Mouse (Mus musculus) embryonic facial prominence, embryonic 15.5 days (tissue): ENCODE data around the gene Ccdc96. TPM values are rescaled to one million over a fixed set of nuclear protein-coding genes. Genes with fewer than 3 reads are reported as not detected.

Experiments
- ATAC-seq: fragments of 200-750 bp; cut with Nextera tagmentation; 2 replicates; pipeline ENCODE4 v1.8.0; 2017; ENCODE audit warnings: low read depth, moderate TSS enrichment; ENCODE audit not compliant: insufficient number of reproducible peaks, low FRiP score, low TSS enrichment
- H3K27ac ChIP-seq: fragments of 300-500 bp; sonication (generic); replicated peaks from 2 replicates; pipeline ENCODE4 v1.5.1; 2015; ENCODE audit warnings: mild to moderate bottlenecking, inconsistent platforms
- H3K27me3 ChIP-seq: fragments of 300-500 bp; sonication (generic); 2 replicates; pipeline ENCODE4 v1.6.1; 2015; ENCODE audit warnings: inconsistent platforms
- H3K36me3 ChIP-seq: fragments of 300-500 bp; sonication (generic); 2 replicates; pipeline ENCODE4 v1.6.1; 2015; ENCODE audit warnings: mild to moderate bottlenecking, inconsistent platforms
- H3K4me1 ChIP-seq: fragments of 300-500 bp; sonication (generic); 2 replicates; pipeline ENCODE4 v1.6.1; 2015; ENCODE audit warnings: inconsistent platforms
- H3K4me2 ChIP-seq: fragments of 300-500 bp; sonication (generic); replicated peaks from 2 replicates; pipeline ENCODE4 v1.6.1; 2015; ENCODE audit warnings: mild to moderate bottlenecking, inconsistent platforms
- H3K4me3 ChIP-seq: fragments of 300-500 bp; sonication (generic); replicated peaks from 2 replicates; pipeline ENCODE4 v1.5.1; 2015; ENCODE audit warnings: mild to moderate bottlenecking, inconsistent platforms
- H3K9ac ChIP-seq: fragments of 300-500 bp; sonication (generic); 2 replicates; pipeline ENCODE4 v1.6.1; 2015; ENCODE audit warnings: inconsistent platforms
- H3K9me3 ChIP-seq: fragments of 300-500 bp; sonication (generic); replicated peaks from 2 replicates; pipeline ENCODE4 v1.6.1; 2016; ENCODE audit warnings: inconsistent platforms
- WGBS: fragments of 180-500 bp; shearing (Covaris S2); methylation state at CpG from one replicate; pipeline ENCODE4 v1.1.7; 2015; 5-methylcytosine and 5-hydroxymethylcytosine counted together
- polyA plus RNA-seq: library from polyadenylated mRNA; unstranded; fragments of >200 nt; fragmentation: Nextera tagmentation; extraction: Ambion mirVana; gene quantifications from 2 replicates; pipeline ENCODE4 v1.2.1, GENCODE M21; 2015

The Ccdc96 gene
- polyA plus RNA-seq, 1 experiment from 2014 or later, result 3.8 TPM

- H3K36me3 ChIP-seq, result peaks cover 97% of the 10 kb centered on the region
- H3K9ac ChIP-seq, result no peak overlapping the region
- H3K4me1 ChIP-seq, result no peaks in the 10 kb centered on the region
- no peak overlapping the region for H3K4me3 ChIP-seq
- no peak for ATAC-seq
- H3K4me2 ChIP-seq, result no peak overlapping the region
- H3K9me3 ChIP-seq, result no peaks in the 10 kb centered on the region
- 86% methylated on average over 7 of the region's 7 CpGs for WGBS
- no peaks in the 10 kb centered on the region for H3K27me3 ChIP-seq
- no peak overlapping the region for H3K27ac ChIP-seq
These were observed 20.8 kb downstream of the Ccdc96 start for GRCm38 (mm10) chr5:36505235-36505634.

GRCm38 (mm10) chr5:36505643-36506042 lies 21.3 kb downstream of the Ccdc96 start:
- Histone ChIP-seq H3K4me3 (no peak overlapping the region), H3K27ac (no peak overlapping the region), H3K9ac (no peak overlapping the region), H3K36me3 (peaks cover 97% of the 10 kb centered on the region), H3K9me3 (no peaks in the 10 kb centered on the region), H3K4me1 (no peaks in the 10 kb centered on the region), H3K27me3 (no peaks in the 10 kb centered on the region), H3K4me2 (no peak overlapping the region)
- WGBS, result 68% methylated on average over 5 of the region's 5 CpGs
- ATAC-seq, result no peak

- Histone ChIP-seq H3K4me2 (no peak overlapping the region), H3K36me3 (peaks cover 94% of the 10 kb centered on the region), H3K9ac (no peak overlapping the region), H3K9me3 (no peaks in the 10 kb centered on the region), H3K4me3 (no peak overlapping the region), H3K4me1 (no peaks in the 10 kb centered on the region), H3K27me3 (no peaks in the 10 kb centered on the region), H3K27ac (no peak overlapping the region)
- WGBS, result 94% methylated on average over 10 of the region's 10 CpGs
- ATAC-seq, result no peak
These were observed 24.0 kb downstream of the Ccdc96 start for GRCm38 (mm10) chr5:36508351-36508750.

GRCm38 (mm10) chr5:36510956-36511355 lies 26.6 kb downstream of the Ccdc96 start:
- no peaks in the 10 kb centered on the region for H3K4me1 ChIP-seq
- H3K4me2 ChIP-seq, result no peak overlapping the region
- H3K27ac ChIP-seq, result no peak overlapping the region
- H3K27me3 ChIP-seq, result no peaks in the 10 kb centered on the region
- ATAC-seq, result no peak
- no peak overlapping the region for H3K9ac ChIP-seq
- WGBS, result 89% methylated on average over 2 of the region's 2 CpGs
- H3K36me3 ChIP-seq, result peaks cover 85% of the 10 kb centered on the region
- H3K9me3 ChIP-seq, result no peaks in the 10 kb centered on the region
- no peak overlapping the region for H3K4me3 ChIP-seq

GRCm38 (mm10) chr5:36515126-36515525 lies 30.7 kb downstream of the Ccdc96 start:
- no peak for ATAC-seq
- no peak overlapping the region for H3K9ac ChIP-seq
- no peaks in the 10 kb centered on the region for H3K4me1 ChIP-seq
- no peaks in the 10 kb centered on the region for H3K9me3 ChIP-seq
- H3K36me3 ChIP-seq, result peaks cover 86% of the 10 kb centered on the region
- H3K27me3 ChIP-seq, result no peaks in the 10 kb centered on the region
- no peak overlapping the region for H3K4me3 ChIP-seq
- WGBS, result 92% methylated on average over 1 of the region's 1 CpGs
- H3K27ac ChIP-seq, result no peak overlapping the region
- H3K4me2 ChIP-seq, result no peak overlapping the region

- H3K4me1 ChIP-seq, result no peaks in the 10 kb centered on the region
- H3K27me3 ChIP-seq, result no peaks in the 10 kb centered on the region
- H3K4me3 ChIP-seq, result no peak overlapping the region
- H3K9me3 ChIP-seq, result no peaks in the 10 kb centered on the region
- H3K9ac ChIP-seq, result no peak overlapping the region
- H3K4me2 ChIP-seq, result no peak overlapping the region
- WGBS, result 75% methylated on average over 5 of the region's 5 CpGs
- no peak for ATAC-seq
- no peak overlapping the region for H3K27ac ChIP-seq
- H3K36me3 ChIP-seq, result peaks cover 86% of the 10 kb centered on the region
These were observed 31.2 kb downstream of the Ccdc96 start for GRCm38 (mm10) chr5:36515558-36515957.

- no peak for ATAC-seq
- Histone ChIP-seq H3K36me3 (peaks cover 85% of the 10 kb centered on the region), H3K4me3 (no peak overlapping the region), H3K4me1 (no peaks in the 10 kb centered on the region), H3K4me2 (no peak overlapping the region), H3K27ac (no peak overlapping the region), H3K9ac (no peak overlapping the region), H3K9me3 (no peaks in the 10 kb centered on the region), H3K27me3 (no peaks in the 10 kb centered on the region)
- 64% methylated on average over 3 of the region's 3 CpGs for WGBS
These were observed 33.2 kb downstream of the Ccdc96 start for GRCm38 (mm10) chr5:36517596-36517995.

- 87% methylated on average over 3 of the region's 3 CpGs for WGBS
These were observed 35.4 kb downstream of the Ccdc96 start for GRCm38 (mm10) chr5:36519751-36520150.

GRCm38 (mm10) chr5:36522782-36523181 lies 38.4 kb downstream of the Ccdc96 start:
- WGBS, result 68% methylated on average over 2 of the region's 2 CpGs
- no peak overlapping the region for H3K4me3 ChIP-seq
- H3K36me3 ChIP-seq, result peaks cover 62% of the 10 kb centered on the region
- H3K4me2 ChIP-seq, result no peak overlapping the region
- peaks cover under 1% of the 10 kb centered on the region; the same call in 1 of the 2 replicates for H3K4me1 ChIP-seq
- ATAC-seq, result no peak
- no peaks in the 10 kb centered on the region for H3K9me3 ChIP-seq
- H3K27ac ChIP-seq, result no peak overlapping the region
- H3K27me3 ChIP-seq, result no peaks in the 10 kb centered on the region
- H3K9ac ChIP-seq, result no peak overlapping the region

More at GRCm38 (mm10) chr5:36519751-36520150, 35.4 kb downstream of the Ccdc96 start:
- H3K4me3 ChIP-seq, result no peak overlapping the region
- no peak overlapping the region for H3K27ac ChIP-seq
- H3K9me3 ChIP-seq, result no peaks in the 10 kb centered on the region
- no peak overlapping the region for H3K9ac ChIP-seq
- no peak for ATAC-seq
- no peaks in the 10 kb centered on the region for H3K27me3 ChIP-seq
- peaks cover 74% of the 10 kb centered on the region for H3K36me3 ChIP-seq
- H3K4me2 ChIP-seq, result no peak overlapping the region
- no peaks in the 10 kb centered on the region for H3K4me1 ChIP-seq

- H3K36me3 ChIP-seq, result peaks cover 58% of the 10 kb centered on the region
These were observed 38.9 kb downstream of the Ccdc96 start for GRCm38 (mm10) chr5:36523219-36523703.

GRCm38 (mm10) chr5:36525216-36525615 lies 40.8 kb downstream of the Ccdc96 start:
- Histone ChIP-seq H3K27me3 (no peaks in the 10 kb centered on the region), H3K4me3 (no peak overlapping the region), H3K4me1 (peaks cover 21% of the 10 kb centered on the region), H3K27ac (no peak overlapping the region), H3K9me3 (no peaks in the 10 kb centered on the region), H3K36me3 (peaks cover 38% of the 10 kb centered on the region), H3K9ac (no peak overlapping the region), H3K4me2 (no peak overlapping the region)
- no peak for ATAC-seq
- 70% methylated on average over 2 of the region's 2 CpGs for WGBS

More at GRCm38 (mm10) chr5:36523219-36523703, 38.9 kb downstream of the Ccdc96 start:
- Histone ChIP-seq H3K4me3 (no peak overlapping the region), H3K9ac (no peak overlapping the region), H3K4me1 (peaks cover 5% of the 10 kb centered on the region; the same call in 1 of the 2 replicates), H3K9me3 (no peaks in the 10 kb centered on the region), H3K4me2 (no peak overlapping the region), H3K27me3 (no peaks in the 10 kb centered on the region), H3K27ac (no peak overlapping the region)
- 74% methylated on average over 5 of the region's 5 CpGs for WGBS
- ATAC-seq, result no peak

- no peak overlapping the region for H3K4me3 ChIP-seq
- H3K9ac ChIP-seq, result no peak overlapping the region
- H3K4me1 ChIP-seq, result peaks cover 21% of the 10 kb centered on the region
- WGBS, result 78% methylated on average over 5 of the region's 5 CpGs
- peaks cover 29% of the 10 kb centered on the region for H3K36me3 ChIP-seq
- no peak for ATAC-seq
- H3K9me3 ChIP-seq, result no peaks in the 10 kb centered on the region
- H3K27ac ChIP-seq, result no peak overlapping the region
- no peak overlapping the region for H3K4me2 ChIP-seq
- H3K27me3 ChIP-seq, result no peaks in the 10 kb centered on the region
These were observed 41.9 kb downstream of the Ccdc96 start for GRCm38 (mm10) chr5:36526274-36526673.
